Mouse (Mus musculus) regulatory T cell (primary cell): ENCODE measurements at regions not wholly inside any gene's neighbourhood (a gene's known extent, or its start where the extent isn't known, plus 50 kb on each side); places are given as distances from the start of the nearest gene placed in this dataset.

ENCODE experiments used
- in situ Hi-C: fragments of 300-600 bp; cut with MboI, MseI; formaldehyde crosslinking; loops from one replicate; pipeline ENCODE4 v1.15.1; 2025; ENCODE audit warnings: high pct_unique_total_duplicates

GRCm38 (mm10) chr1:182071922-182072321 is 52.1 kb upstream of the Enah start:
- in situ Hi-C loops, result loop anchor here (25.0 kb wide), 1 partner anchor 1910 kb away; no protein-coding TSS in a partner anchor

GRCm38 (mm10) chr1:182073180-182073579 is 51.4 kb upstream of the Srp9 start:
- in situ Hi-C loops, result loop anchor here (25.0 kb wide), 1 partner anchor 1911 kb away; no protein-coding TSS in a partner anchor

GRCm38 (mm10) chr1:182074265-182074664 is 50.3 kb upstream of the Srp9 start:
- in situ Hi-C loops, result loop anchor here (25.0 kb wide), 1 partner anchor 1912 kb away; no protein-coding TSS in a partner anchor
